Mouse (Mus musculus) bone marrow macrophage, adult 2 months (primary cell): ENCODE measurements around the gene Lmtk2. TPM values are rescaled to one million over a fixed set of nuclear protein-coding genes. Genes with fewer than 3 reads are reported as not detected.

Experiments
- H3K27ac ChIP-seq: 2 replicates; pipeline ENCODE4 v1.5.1; 2012; ENCODE audit warnings: low read depth, low read length; ENCODE audit not compliant: insufficient read depth
- H3K4me1 ChIP-seq: 2 replicates; pipeline ENCODE4 v1.6.1; 2012; ENCODE audit warnings: low read length; ENCODE audit not compliant: control insufficient read depth, insufficient read depth
- H3K4me3 ChIP-seq: 2 replicates; pipeline ENCODE4 v1.5.1; 2012; ENCODE audit warnings: mild to moderate bottlenecking, low read length, moderate library complexity; ENCODE audit not compliant: insufficient read depth
- CTCF ChIP-seq: IDR thresholded peaks from 2 replicates; pipeline ENCODE4 v1.5.1; 2012; ENCODE audit warnings: low read depth, mild to moderate bottlenecking, low read length, moderate library complexity
- POLR2A ChIP-seq: IDR thresholded peaks from 2 replicates; pipeline ENCODE4 v1.6.1; 2012; ENCODE audit warnings: mild to moderate bottlenecking, low read depth, low read length, borderline replicate concordance
- polyA plus RNA-seq: library from polyadenylated mRNA; stranded (reverse); fragments of >200 nt; gene quantifications from 2 replicates; pipeline ENCODE4 v1.2.4, GENCODE M21; 2012; ENCODE audit not compliant: missing spikeins, insufficient read depth, insufficient read length

The Lmtk2 gene
- polyA plus RNA-seq, 1 experiment: 3.8 TPM

DNA sequence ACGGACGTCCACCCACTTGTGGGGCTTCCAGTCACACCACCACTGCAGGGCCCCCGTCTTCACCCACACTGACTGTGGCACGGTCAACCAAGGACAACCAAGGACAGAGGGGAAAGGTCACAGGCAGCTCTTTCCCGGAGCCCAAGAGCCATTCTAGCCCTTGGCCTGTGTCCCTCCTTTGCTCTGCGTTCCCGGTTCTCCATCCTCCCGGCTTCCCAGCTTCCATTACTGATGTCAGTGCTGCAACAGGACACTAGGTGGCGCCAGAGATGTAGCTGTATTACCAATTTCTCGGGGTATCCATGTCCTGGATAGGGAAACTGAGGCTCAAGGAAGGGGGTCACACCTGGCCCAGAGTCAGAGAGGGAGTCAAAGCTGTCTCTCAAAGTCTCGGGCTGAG lies 107.2 kb downstream of the Lmtk2 start:
- Histone ChIP-seq H3K4me1 (no peaks in the 10 kb centered on the region), H3K27ac (no peak overlapping the region), H3K4me3 (no peak overlapping the region)
- no peak for TF ChIP-seq POLR2A
- TF ChIP-seq CTCF: peak; percentile 94

DNA sequence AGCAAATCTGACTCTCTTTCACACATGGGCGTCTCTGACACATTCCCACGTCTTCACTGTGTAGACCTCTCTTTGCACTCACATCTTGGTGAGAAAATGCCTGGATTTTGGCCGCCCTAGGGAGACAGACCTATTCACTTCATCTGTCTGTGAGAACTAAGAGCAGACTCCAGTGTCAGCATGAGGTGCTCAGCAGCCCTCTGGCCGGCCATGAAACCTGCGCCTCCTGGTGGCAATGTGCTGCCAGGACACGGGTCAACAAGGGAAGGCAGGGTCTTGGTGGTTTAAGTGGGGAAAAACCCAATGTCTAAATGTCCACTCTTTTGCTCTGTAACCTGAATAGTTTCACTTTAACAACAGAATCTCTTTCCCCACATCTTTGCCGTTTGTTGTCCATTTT lies 114.2 kb downstream of the Lmtk2 start:
- H3K4me1 ChIP-seq: peaks cover 27% of the 10 kb centered on the region
- no peak overlapping the region for H3K4me3 ChIP-seq
- H3K27ac ChIP-seq: no peak overlapping the region
- TF ChIP-seq POLR2A (no peak), CTCF (peak; percentile 43; the same call in 1 of the 2 replicates)

DNA sequence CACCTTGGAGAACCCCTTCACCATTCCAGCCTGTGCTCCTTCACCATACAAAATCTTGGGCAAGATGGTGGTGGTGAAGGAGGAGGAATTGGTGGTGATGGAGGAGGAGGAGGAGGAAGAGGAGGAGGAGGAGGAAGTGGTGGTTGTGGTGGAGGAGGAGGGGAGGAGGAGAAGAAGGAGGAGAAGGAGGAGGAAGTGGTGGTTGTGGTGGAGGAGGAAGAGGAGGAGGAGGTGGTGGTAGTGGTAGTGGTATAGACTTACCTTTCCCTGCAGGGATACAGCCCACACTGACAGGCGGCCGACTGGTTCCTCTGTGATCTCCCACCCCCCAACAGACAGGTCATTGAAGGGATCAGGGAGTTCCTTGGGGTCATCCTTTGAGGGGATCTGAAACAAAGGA lies 115.8 kb downstream of the Lmtk2 start:
- Histone ChIP-seq H3K4me1 (peaks cover 42% of the 10 kb centered on the region), H3K4me3 (no peak overlapping the region), H3K27ac (no peak overlapping the region)
- TF ChIP-seq CTCF (no peak), POLR2A (no peak)

DNA sequence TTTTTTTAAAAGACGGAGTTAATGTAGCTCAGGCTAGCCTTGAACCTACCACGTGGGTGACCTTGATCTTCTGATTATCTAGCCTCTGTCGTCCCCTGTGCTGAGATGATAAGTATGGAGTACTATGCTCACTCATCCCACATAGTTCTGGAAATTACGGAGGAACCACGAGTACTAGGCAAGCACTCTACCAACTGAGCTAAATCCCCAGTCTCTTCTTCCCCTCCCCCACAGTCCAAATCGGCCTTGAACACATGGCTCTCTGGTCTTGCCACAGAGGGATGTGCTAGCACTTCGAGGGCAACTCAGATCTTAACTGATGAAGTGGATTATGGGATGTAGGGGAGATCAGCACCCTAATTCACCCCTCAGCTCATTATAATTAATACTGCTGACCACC lies 117.8 kb downstream of the Lmtk2 start:
- H3K4me1 ChIP-seq: peaks cover 50% of the 10 kb centered on the region

GRCm38 (mm10) chr5:144219306-144219705 lies 119.1 kb downstream of the Lmtk2 start:
- peaks cover 50% of the 10 kb centered on the region for H3K4me1 ChIP-seq
- no peak overlapping the region for H3K4me3 ChIP-seq
- H3K27ac ChIP-seq: peak overlapping the region; percentile 32
- TF ChIP-seq POLR2A (no peak), CTCF (no peak)

More for the DNA sequence above, 117.8 kb downstream of the Lmtk2 start:
- Histone ChIP-seq H3K27ac (no peak overlapping the region), H3K4me3 (no peak overlapping the region)
- TF ChIP-seq CTCF: no peak
- TF ChIP-seq POLR2A: no peak

DNA sequence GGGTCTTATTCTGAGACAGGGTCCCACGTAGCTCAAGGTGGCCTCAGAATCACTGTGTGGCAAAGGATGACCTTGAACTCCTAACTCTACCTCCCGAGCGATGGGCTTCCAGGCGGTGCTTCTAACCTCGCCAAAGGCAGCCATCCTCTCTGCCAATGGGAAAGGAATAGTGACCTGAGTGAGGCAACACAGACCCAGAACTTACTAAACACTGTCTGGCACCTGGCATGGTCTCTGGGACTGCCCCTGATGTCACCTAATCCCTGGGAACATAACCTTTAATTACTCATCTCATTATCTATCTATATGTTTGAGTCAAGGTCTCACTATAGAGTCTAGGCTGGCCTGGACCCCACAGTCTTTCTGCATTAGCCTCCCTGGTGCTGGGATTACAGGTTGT lies 119.7 kb downstream of the Lmtk2 start:
- TF ChIP-seq POLR2A: no peak
- TF ChIP-seq CTCF: no peak
- H3K4me1 ChIP-seq: peaks cover 57% of the 10 kb centered on the region
- no peak overlapping the region for H3K4me3 ChIP-seq
- peak overlapping the region; percentile 32 for H3K27ac ChIP-seq

- peaks cover 52% of the 10 kb centered on the region for H3K4me1 ChIP-seq
- no peak for TF ChIP-seq CTCF
- TF ChIP-seq POLR2A: no peak
- H3K27ac ChIP-seq: peak overlapping the region; percentile 96
- peak overlapping the region; percentile 83 for H3K4me3 ChIP-seq
Observed at GRCm38 (mm10) chr5:144221305-144221704, 121.1 kb downstream of the Lmtk2 start.

DNA sequence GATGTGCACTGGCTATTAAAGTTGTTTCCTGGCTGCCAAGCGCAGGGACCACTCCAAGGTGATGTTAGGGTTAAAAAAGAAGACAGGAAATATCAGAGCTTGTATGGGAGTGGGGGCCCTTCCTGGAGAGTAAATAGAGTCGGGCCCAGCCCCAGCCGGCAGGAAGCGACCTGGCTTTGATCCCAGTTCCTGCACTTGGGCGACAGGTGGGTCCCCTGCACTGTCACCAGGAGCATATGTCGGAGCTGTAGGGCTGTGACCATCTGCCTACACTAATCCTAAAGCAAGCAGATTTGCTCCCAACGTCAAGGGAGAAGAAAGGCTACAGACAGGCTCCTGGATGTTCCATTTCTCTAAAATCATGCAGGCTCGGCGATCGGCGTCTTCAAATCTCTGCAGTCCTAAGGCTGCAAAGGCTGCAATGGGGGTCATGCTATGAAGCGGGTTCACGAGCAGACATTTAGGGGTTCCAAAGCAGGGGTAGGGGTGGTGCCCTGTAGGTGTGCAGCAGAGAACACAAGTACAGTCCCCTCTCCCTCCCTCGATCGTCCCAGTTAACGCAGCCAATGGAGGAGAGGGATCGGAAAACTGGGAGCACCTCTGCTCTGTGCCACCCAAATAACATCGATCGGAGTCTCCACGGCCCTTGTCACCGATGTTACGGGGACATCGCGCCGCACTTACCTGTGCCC lies 122.7 kb downstream of the Lmtk2 start:
- peak overlapping the region; percentile 83 for H3K4me3 ChIP-seq
- no peak for TF ChIP-seq CTCF
- H3K4me1 ChIP-seq: peaks cover 46% of the 10 kb centered on the region
- H3K27ac ChIP-seq: peak overlapping the region; percentile 96

GRCm38 (mm10) chr5:144223503-144223862 lies 123.2 kb downstream of the Lmtk2 start, which contains the start of gene Tecpr1:
TSS of gene Tecpr1 (minus strand) at chr5:144223615.
- TF ChIP-seq POLR2A (no peak), CTCF (no peak)
- H3K4me1 ChIP-seq: peaks cover 42% of the 10 kb centered on the region
- H3K4me3 ChIP-seq: peak within 1 kb of the TSS; percentile 100
- peak within 1 kb of the TSS; percentile 96 for H3K27ac ChIP-seq

GRCm38 (mm10) chr5:144223899-144224816 lies 123.9 kb downstream of the Lmtk2 start:
- Histone ChIP-seq H3K4me1 (peaks cover 35% of the 10 kb centered on the region), H3K4me3 (peak overlapping the region; percentile 100), H3K27ac (peak overlapping the region; percentile 87)
- TF ChIP-seq POLR2A: no peak
- no peak for TF ChIP-seq CTCF
